Mouse (Mus musculus) liver, postnatal 0 days (tissue): ENCODE measurements at regions not wholly inside any gene's neighbourhood (a gene's known extent, or its start where the extent isn't known, plus 50 kb on each side); places are given as distances from the start of the nearest gene placed in this dataset.

Source experiments
- CTCF ChIP-seq: sonication (generic); IDR thresholded peaks from 2 replicates; pipeline ENCODE4 v1.5.1; 2016; ENCODE audit warnings: antibody characterized with exemption, low read depth
- EP300 ChIP-seq: IDR thresholded peaks from 2 replicates; pipeline ENCODE4 v1.6.1; 2016; ENCODE audit warnings: antibody characterized with exemption, low read depth, mild to moderate bottlenecking

DNA sequence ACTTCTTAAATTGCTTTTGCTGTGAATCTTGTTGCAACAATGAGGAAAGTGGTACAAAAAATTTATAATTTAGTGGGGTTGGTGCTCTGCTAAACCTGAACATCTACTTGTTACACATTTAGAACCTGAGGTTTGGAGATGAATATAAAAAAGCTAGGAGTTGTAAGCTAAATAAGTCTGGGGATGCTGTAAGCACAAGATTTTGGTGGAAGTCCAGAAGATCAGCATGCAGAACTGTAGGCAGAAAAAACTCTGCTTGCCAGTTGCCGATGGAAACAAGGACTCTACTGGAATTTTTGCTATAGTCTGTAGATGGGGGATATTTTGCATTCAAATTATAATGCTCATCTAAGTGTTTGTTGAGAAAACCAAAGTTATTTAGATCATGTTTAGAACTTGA is 390.5 kb upstream of the Clnk start:
- TF ChIP-seq CTCF: no peak
- TF ChIP-seq EP300: no peak
